Mouse (Mus musculus) gastrocnemius, adult 2 months (tissue): Measurements from ENCODE around the gene Slc1a2. TPM values are rescaled to one million over a fixed set of nuclear protein-coding genes. Genes with fewer than 3 reads are reported as not detected.

Experiments
- DNase-seq: peaks from one replicate; pipeline ENCODE4 v3.0.0; 2022
- H3K27ac ChIP-seq: fragments of 200-600 bp; 2 replicates; pipeline ENCODE4 v1.8.1; 2022; ENCODE audit warnings: mild to moderate bottlenecking
- H3K4me3 ChIP-seq: fragments of 200-600 bp; 2 replicates; pipeline ENCODE4 v1.8.1; 2022; ENCODE audit warnings: mild to moderate bottlenecking, moderate library complexity
- CTCF ChIP-seq: fragments of 200-600 bp; IDR thresholded peaks from 2 replicates; pipeline ENCODE4 v1.8.1; 2022; ENCODE audit warnings: antibody characterized with exemption, mild to moderate bottlenecking, moderate library complexity
- intact Hi-C: fragments of 180-260 bp; cut with DNase I; formaldehyde crosslinking; loops from one replicate; pipeline ENCODE4 v1.15.1; 2025
- total RNA-seq, 2 experiments: library from RNA; stranded (reverse); gene quantifications; 2 replicates each; pipeline ENCODE4 v1.2.3; 2021

The Slc1a2 gene
- total RNA-seq, 2 experiments from 2014 or later = 0.14 to 0.36 TPM

- intact Hi-C loops = loop anchor here (10.0 kb wide), 1 partner anchor 53 kb away; no protein-coding TSS in a partner anchor
- TF ChIP-seq CTCF = no peak
- H3K4me3 ChIP-seq = no peak overlapping the region
Observed at GRCm38 (mm10) chr2:102798149-102798548, 139.7 kb downstream of the Slc1a2 start.

GRCm38 (mm10) chr2:102801899-102802298 is 143.4 kb downstream of the Slc1a2 start:
- intact Hi-C loops = loop anchor here (5.0 to 10.0 kb wide), 2 partner anchors 120 to 543 kb away; no protein-coding TSS in a partner anchor

More at GRCm38 (mm10) chr2:102798149-102798548, 139.7 kb downstream of the Slc1a2 start:
- DNase-seq = no peak
- no peak overlapping the region for H3K27ac ChIP-seq

GRCm38 (mm10) chr2:102804109-102804508 is 145.7 kb downstream of the Slc1a2 start:
- peak; percentile 74 for TF ChIP-seq CTCF
- no peak for DNase-seq
- Histone ChIP-seq H3K27ac (no peak overlapping the region; the same call in 1 of the 2 replicates), H3K4me3 (no peak overlapping the region)
- intact Hi-C loops = loop anchor here (2.0 to 10.0 kb wide), 3 partner anchors 122 to 541 kb away; no protein-coding TSS in a partner anchor

More at GRCm38 (mm10) chr2:102801899-102802298, 143.4 kb downstream of the Slc1a2 start:
- no peak overlapping the region for H3K4me3 ChIP-seq
- TF ChIP-seq CTCF = no peak
- no peak for DNase-seq
- no peak overlapping the region for H3K27ac ChIP-seq

GRCm38 (mm10) chr2:102805283-102805682 is 146.8 kb downstream of the Slc1a2 start:
- intact Hi-C loops = loop anchor here (2.0 to 10.0 kb wide), 2 partner anchors 214 to 540 kb away; no protein-coding TSS in a partner anchor
- no peak for TF ChIP-seq CTCF
- no peak overlapping the region for H3K4me3 ChIP-seq
- DNase-seq = no peak
- H3K27ac ChIP-seq = no peak overlapping the region

- DNase-seq = no peak
- TF ChIP-seq CTCF = no peak
- Histone ChIP-seq H3K4me3 (no peak overlapping the region), H3K27ac (no peak overlapping the region)
- intact Hi-C loops = loop anchor here (2.0 to 10.0 kb wide), 2 partner anchors 213 to 539 kb away; no protein-coding TSS in a partner anchor
Observed at GRCm38 (mm10) chr2:102805761-102806496, 147.5 kb downstream of the Slc1a2 start.

GRCm38 (mm10) chr2:102807633-102808032 is 149.2 kb downstream of the Slc1a2 start:
- intact Hi-C loops = loop anchor here (10.0 kb wide), 1 partner anchor 537 kb away; no protein-coding TSS in a partner anchor
- Histone ChIP-seq H3K4me3 (no peak overlapping the region), H3K27ac (no peak overlapping the region)
- DNase-seq = no peak
- no peak for TF ChIP-seq CTCF

- intact Hi-C loops = loop anchor here (10.0 kb wide), 1 partner anchor 535 kb away; no protein-coding TSS in a partner anchor
Observed at GRCm38 (mm10) chr2:102809436-102809835, 151.0 kb downstream of the Slc1a2 start.

GRCm38 (mm10) chr2:102812756-102813155 is 154.3 kb downstream of the Slc1a2 start:
- Histone ChIP-seq H3K4me3 (no peak overlapping the region), H3K27ac (no peak overlapping the region)
- DNase-seq = no peak
- TF ChIP-seq CTCF = no peak
- intact Hi-C loops = no loop called here

More at GRCm38 (mm10) chr2:102809436-102809835, 151.0 kb downstream of the Slc1a2 start:
- TF ChIP-seq CTCF = no peak
- DNase-seq = no peak
- Histone ChIP-seq H3K4me3 (no peak overlapping the region), H3K27ac (no peak overlapping the region)

GRCm38 (mm10) chr2:102815289-102815809 is 156.9 kb downstream of the Slc1a2 start:
- DNase-seq = no peak
- H3K27ac ChIP-seq = no peak overlapping the region
- no peak for TF ChIP-seq CTCF
- intact Hi-C loops = no loop called here
- H3K4me3 ChIP-seq = no peak overlapping the region

GRCm38 (mm10) chr2:102820225-102820711 is 161.8 kb downstream of the Slc1a2 start:
- Histone ChIP-seq H3K4me3 (no peak overlapping the region), H3K27ac (peak overlapping the region; percentile 46; the same call in 1 of the 2 replicates)
- no peak for TF ChIP-seq CTCF
- intact Hi-C loops = no loop called here
- DNase-seq = peak; percentile 53

GRCm38 (mm10) chr2:102820790-102821189 is 162.3 kb downstream of the Slc1a2 start:
- no peak for TF ChIP-seq CTCF
- DNase-seq = no peak
- peak overlapping the region; percentile 46; the same call in 1 of the 2 replicates for H3K27ac ChIP-seq
- H3K4me3 ChIP-seq = no peak overlapping the region
- intact Hi-C loops = no loop called here

GRCm38 (mm10) chr2:102822036-102822435 is 163.6 kb downstream of the Slc1a2 start:
- DNase-seq = no peak
- Histone ChIP-seq H3K4me3 (no peak overlapping the region), H3K27ac (no peak overlapping the region)
- TF ChIP-seq CTCF = no peak
- intact Hi-C loops = no loop called here
